Mouse (Mus musculus) liver, embryonic 15.5 days (tissue): ENCODE measurements around the gene Olfr1277. TPM values are rescaled to one million over a fixed set of nuclear protein-coding genes. Genes with fewer than 3 reads are reported as not detected.

Experiments used
- ATAC-seq: fragments of 200-750 bp; cut with Nextera tagmentation; 2 replicates; pipeline ENCODE4 v1.8.0; 2017; ENCODE audit warnings: moderate number of reproducible peaks, mild to moderate bottlenecking, moderate library complexity; ENCODE audit not compliant: insufficient read depth
- H3K27ac ChIP-seq: fragments of 300-500 bp; sonication (generic); replicated peaks from 2 replicates; pipeline ENCODE4 v1.5.1; 2015; ENCODE audit warnings: mild to moderate bottlenecking, inconsistent platforms
- H3K27me3 ChIP-seq: fragments of 300-500 bp; sonication (generic); 2 replicates; pipeline ENCODE4 v1.6.1; 2015; ENCODE audit warnings: mild to moderate bottlenecking, inconsistent platforms
- H3K36me3 ChIP-seq: fragments of 300-500 bp; sonication (generic); replicated peaks from 2 replicates; pipeline ENCODE4 v1.6.1; 2015; ENCODE audit warnings: moderate library complexity, mild to moderate bottlenecking, inconsistent platforms
- H3K4me1 ChIP-seq: fragments of 300-500 bp; sonication (generic); replicated peaks from 2 replicates; pipeline ENCODE4 v1.6.1; 2015; ENCODE audit warnings: inconsistent platforms
- H3K4me2 ChIP-seq: fragments of 300-500 bp; sonication (generic); 2 replicates; pipeline ENCODE4 v1.6.1; 2015; ENCODE audit warnings: moderate library complexity, mild to moderate bottlenecking, inconsistent platforms
- H3K4me3 ChIP-seq: fragments of 300-500 bp; sonication (generic); replicated peaks from 2 replicates; pipeline ENCODE4 v1.5.1; 2015; ENCODE audit warnings: mild to moderate bottlenecking, inconsistent platforms
- H3K9ac ChIP-seq: fragments of 300-500 bp; sonication (generic); 2 replicates; pipeline ENCODE4 v1.6.1; 2015; ENCODE audit warnings: moderate library complexity, mild to moderate bottlenecking, inconsistent platforms
- H3K9me3 ChIP-seq: fragments of 300-500 bp; sonication (generic); replicated peaks from 2 replicates; pipeline ENCODE4 v1.6.1; 2016; ENCODE audit warnings: inconsistent platforms
- WGBS: fragments of 180-500 bp; shearing (Covaris S2); methylation state at CpG from one replicate; pipeline ENCODE4 v1.1.7; 2015; ENCODE audit warnings: mixed read lengths; ENCODE audit not compliant: insufficient replicate concordance; 5-methylcytosine and 5-hydroxymethylcytosine counted together
- polyA plus RNA-seq: library from polyadenylated mRNA; unstranded; fragments of >200 nt; fragmentation: Nextera tagmentation; extraction: Ambion mirVana; gene quantifications from 2 replicates; pipeline ENCODE4 v1.2.1, GENCODE M21; 2015

Olfr1277 gene
- polyA plus RNA-seq = not detected in 2 replicates

DNA sequence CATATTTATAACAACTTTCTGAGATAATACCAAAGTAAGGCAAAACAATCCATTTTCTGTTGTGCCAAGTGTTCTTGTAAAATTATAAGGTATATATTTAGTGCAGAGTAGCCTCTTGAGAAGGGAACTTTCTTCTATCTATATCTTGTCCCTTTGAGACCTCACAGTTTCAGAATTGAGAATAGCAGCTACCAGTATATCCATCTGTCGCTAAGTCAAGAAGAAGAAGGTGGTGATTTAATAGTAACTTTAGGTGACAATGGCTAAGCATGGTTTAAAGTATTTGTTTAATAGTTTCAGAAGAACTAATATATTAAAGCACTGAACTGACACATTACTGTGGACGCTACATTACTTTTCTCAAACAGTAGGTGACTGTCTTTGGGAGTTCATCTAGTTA is at the start of gene Olfr1277:
Gene Olfr1277, minus strand, starts transcription at position 101 of the 400 bp plus-strand sequence.
- H3K9me3 ChIP-seq = no peaks in the 10 kb centered on the region
- 55% methylated on average over 2 of the region's 2 CpGs for WGBS
- H3K27me3 ChIP-seq = no peaks in the 10 kb centered on the region
- H3K4me2 ChIP-seq = no peak within 1 kb of the TSS
- no peak within 1 kb of the TSS for H3K9ac ChIP-seq
- no peak within 1 kb of the TSS for H3K4me3 ChIP-seq
- H3K4me1 ChIP-seq = no peaks in the 10 kb centered on the region
- ATAC-seq = no peak
- H3K27ac ChIP-seq = no peak within 1 kb of the TSS
- H3K36me3 ChIP-seq = no peaks in the 10 kb centered on the region

DNA sequence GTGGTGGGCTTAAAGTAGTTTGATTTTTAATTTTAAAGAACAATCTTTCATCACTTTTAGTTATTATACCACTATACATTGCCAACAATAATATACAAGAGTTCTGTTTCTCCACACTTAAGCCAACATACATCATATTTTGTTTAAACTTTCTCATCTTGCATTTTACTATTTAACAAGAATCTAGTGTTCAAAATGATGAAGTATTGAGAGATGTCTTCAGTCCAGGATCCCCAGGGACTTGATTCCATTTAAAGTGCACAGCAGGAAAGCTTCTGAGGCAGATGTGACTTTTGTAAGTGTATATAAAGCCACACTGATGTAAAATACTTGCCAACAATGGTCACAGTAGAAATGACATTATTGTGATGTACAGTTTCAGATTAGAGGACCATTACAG is 39.8 kb upstream of the Olfr1277 start, which contains the start of gene Olfr1280:
Gene Olfr1280, plus strand, starts transcription at position 301 of the 400 bp plus-strand sequence.
- Histone ChIP-seq H3K4me1 (no peaks in the 10 kb centered on the region), H3K27ac (no peak within 1 kb of the TSS), H3K9ac (no peak within 1 kb of the TSS), H3K27me3 (no peaks in the 10 kb centered on the region), H3K4me2 (no peak within 1 kb of the TSS), H3K4me3 (no peak within 1 kb of the TSS), H3K9me3 (no peaks in the 10 kb centered on the region), H3K36me3 (no peaks in the 10 kb centered on the region)
- ATAC-seq = no peak

DNA sequence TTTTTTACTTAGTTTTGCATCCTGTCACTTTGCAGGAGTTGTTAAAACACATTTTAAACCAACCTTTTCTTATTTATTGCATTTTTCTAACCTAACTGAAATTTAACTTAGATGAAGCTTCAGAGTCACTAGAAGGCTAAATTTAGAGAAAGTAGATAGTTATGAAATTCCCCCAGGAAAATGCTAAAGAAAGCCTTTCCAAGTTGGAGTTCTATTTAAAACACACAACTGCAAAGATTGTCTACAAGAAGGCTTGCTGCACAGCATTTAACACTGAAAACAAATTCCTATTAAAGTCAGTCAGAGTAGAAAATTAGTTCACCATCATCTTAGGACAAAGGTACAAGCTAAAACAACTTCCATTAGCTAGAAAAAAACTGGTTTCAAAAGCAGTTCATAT is 26.5 kb upstream of the Olfr1277 start, which contains the start of gene Olfr1279:
Gene Olfr1279, plus strand, starts transcription at position 262 of the 400 bp plus-strand sequence.
- Histone ChIP-seq H3K4me1 (no peaks in the 10 kb centered on the region), H3K27me3 (no peaks in the 10 kb centered on the region), H3K4me2 (no peak within 1 kb of the TSS), H3K4me3 (no peak within 1 kb of the TSS), H3K9me3 (no peaks in the 10 kb centered on the region), H3K27ac (no peak within 1 kb of the TSS), H3K36me3 (no peaks in the 10 kb centered on the region), H3K9ac (no peak within 1 kb of the TSS)
- ATAC-seq = no peak

DNA sequence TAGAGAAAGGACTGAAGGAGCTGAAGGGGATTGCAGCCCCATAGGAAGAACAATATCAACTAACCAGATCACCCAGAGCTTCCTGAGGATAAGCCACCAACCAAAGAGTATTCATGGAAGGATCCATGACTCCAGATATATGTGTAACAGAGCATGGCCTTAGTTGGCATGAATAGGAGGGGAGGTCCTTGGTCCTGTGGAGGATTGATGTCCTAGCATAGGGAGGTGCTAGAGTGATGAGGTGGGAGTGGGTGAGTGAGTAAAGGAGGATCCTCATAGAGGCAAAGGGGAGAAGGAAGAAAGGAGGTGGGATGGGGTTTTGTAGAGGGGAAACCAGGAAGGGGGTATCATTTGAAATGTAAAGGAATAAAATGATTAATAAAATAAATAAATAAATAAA is 24.6 kb upstream of the Olfr1277 start:
- Histone ChIP-seq H3K4me3 (no peak overlapping the region), H3K4me1 (no peaks in the 10 kb centered on the region), H3K9me3 (no peaks in the 10 kb centered on the region), H3K27ac (no peak overlapping the region), H3K9ac (no peak overlapping the region), H3K27me3 (no peaks in the 10 kb centered on the region), H3K4me2 (no peak overlapping the region), H3K36me3 (no peaks in the 10 kb centered on the region)
- ATAC-seq = no peak

DNA sequence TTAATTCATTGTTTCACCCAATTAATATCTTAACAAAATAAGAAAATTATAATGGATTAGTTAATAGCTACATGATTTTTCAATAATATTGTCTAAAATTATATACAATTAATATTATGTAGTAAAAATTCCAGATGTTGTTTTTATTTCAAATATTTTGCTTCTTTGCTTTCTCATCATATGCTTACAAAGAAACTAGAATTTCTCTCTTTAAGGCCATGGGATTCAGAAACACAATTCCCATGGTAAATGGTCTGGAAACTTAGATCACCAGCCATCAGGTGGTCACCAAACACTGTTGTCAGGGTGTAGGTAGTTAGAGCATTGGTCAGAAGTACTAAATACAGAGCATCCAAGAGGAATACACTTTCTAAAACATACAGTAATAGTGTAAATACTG is 15.9 kb upstream of the Olfr1277 start, which contains the start of gene Olfr1278:
Gene Olfr1278, plus strand, starts transcription at position 301 of the 400 bp plus-strand sequence.
- ATAC-seq = no peak
- H3K4me1 ChIP-seq = no peaks in the 10 kb centered on the region
- no peaks in the 10 kb centered on the region for H3K9me3 ChIP-seq
- no peak within 1 kb of the TSS for H3K27ac ChIP-seq
- H3K36me3 ChIP-seq = no peaks in the 10 kb centered on the region
- H3K4me3 ChIP-seq = no peak within 1 kb of the TSS
- no peaks in the 10 kb centered on the region for H3K27me3 ChIP-seq
- no peak within 1 kb of the TSS for H3K4me2 ChIP-seq
- H3K9ac ChIP-seq = no peak within 1 kb of the TSS

DNA sequence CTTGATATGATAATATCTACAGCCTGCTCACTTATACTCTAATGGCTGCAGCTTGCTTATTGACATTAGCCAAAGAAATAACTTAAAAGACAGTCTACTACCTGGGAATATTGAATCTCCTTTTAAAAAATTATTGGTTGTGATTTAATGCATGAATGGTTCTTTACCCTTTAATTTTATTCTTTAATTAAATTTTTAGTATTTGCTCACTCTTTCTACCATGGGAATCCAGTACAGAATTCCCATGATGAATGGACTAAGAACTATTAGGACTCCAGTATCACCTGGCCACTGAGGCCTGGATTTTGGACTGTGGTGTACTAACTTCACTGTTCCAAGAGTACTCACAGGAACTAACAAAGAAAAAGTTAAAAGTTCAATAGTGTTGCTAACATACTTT is 19.7 kb downstream of the Olfr1277 start, which contains the start of gene Olfr1276:
Gene Olfr1276, plus strand, starts transcription at position 301 of the 400 bp plus-strand sequence.
- H3K27ac ChIP-seq = no peak within 1 kb of the TSS
- no peak within 1 kb of the TSS for H3K9ac ChIP-seq
- no peaks in the 10 kb centered on the region for H3K27me3 ChIP-seq
- no peaks in the 10 kb centered on the region for H3K4me1 ChIP-seq
- H3K4me3 ChIP-seq = no peak within 1 kb of the TSS
- no peak within 1 kb of the TSS for H3K4me2 ChIP-seq
- no peak for ATAC-seq
- H3K9me3 ChIP-seq = no peaks in the 10 kb centered on the region
- no peaks in the 10 kb centered on the region for H3K36me3 ChIP-seq

DNA sequence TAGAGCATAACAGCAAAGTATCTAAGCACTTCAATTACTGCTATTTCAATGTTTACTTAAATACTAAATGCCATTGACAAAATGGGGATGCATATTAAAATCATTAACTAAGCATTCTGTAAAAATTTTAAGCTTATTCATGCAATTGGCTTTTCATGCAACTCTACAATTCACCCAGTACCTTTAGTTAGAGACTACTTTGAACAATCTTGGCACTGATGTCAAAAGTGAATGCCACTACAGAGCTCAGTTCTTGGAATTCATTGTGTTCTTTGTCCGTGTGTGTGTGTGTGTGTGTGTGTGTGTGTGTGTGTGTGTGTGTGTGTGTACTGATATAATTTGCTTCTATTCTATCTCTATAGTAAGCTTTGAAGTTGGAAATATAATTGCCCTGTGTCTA is 38.7 kb downstream of the Olfr1277 start, which contains the start of gene Olfr1275:
Gene Olfr1275, minus strand, starts transcription at position 101 of the 400 bp plus-strand sequence.
- Histone ChIP-seq H3K27me3 (no peaks in the 10 kb centered on the region), H3K9ac (no peak within 1 kb of the TSS), H3K4me3 (no peak within 1 kb of the TSS), H3K36me3 (no peaks in the 10 kb centered on the region), H3K27ac (no peak within 1 kb of the TSS), H3K9me3 (no peaks in the 10 kb centered on the region), H3K4me1 (no peaks in the 10 kb centered on the region), H3K4me2 (no peak within 1 kb of the TSS)
- 69% methylated on average over 1 of the region's 1 CpGs for WGBS
- ATAC-seq = no peak

DNA sequence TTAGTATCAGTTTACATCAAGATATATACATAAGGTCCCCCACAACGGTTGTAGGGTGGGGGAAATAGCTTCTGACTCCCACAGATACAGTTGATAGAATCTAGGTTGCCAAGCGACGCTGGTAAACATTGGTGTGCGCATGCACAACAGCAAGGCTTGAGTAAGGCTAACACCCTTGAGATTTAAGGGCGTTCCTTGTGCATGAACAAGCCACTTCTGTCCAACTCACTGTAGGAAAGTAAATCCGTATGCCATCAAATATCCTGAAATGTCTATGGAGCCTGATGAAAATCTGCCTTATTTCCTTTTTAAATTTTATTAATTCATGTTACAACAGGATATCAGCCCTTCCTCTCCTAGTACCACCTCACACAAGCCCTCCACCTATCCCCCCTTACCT is 44.4 kb downstream of the Olfr1277 start, which contains the start of gene 4930430A15Rik:
Gene 4930430A15Rik, minus strand, starts transcription at position 101 of the 400 bp plus-strand sequence.
- Histone ChIP-seq H3K27ac (no peak within 1 kb of the TSS), H3K4me1 (no peaks in the 10 kb centered on the region), H3K9ac (no peak within 1 kb of the TSS), H3K4me2 (no peak within 1 kb of the TSS), H3K4me3 (no peak within 1 kb of the TSS), H3K27me3 (no peaks in the 10 kb centered on the region), H3K36me3 (no peaks in the 10 kb centered on the region), H3K9me3 (no peaks in the 10 kb centered on the region)
- 62% methylated on average over 6 of the region's 6 CpGs for WGBS
- ATAC-seq = no peak

Other genes with a start within 250 kb of the Olfr1277 start
- gene Gm13941, start 168.1 kb downstream of the Olfr1277 start, polyA plus RNA-seq = not detected in 2 replicates
- not detected in 2 replicates for gene Gm15130, start 121.2 kb downstream of the Olfr1277 start, polyA plus RNA-seq
- gene 4930430A15Rik, start 44.5 kb downstream of the Olfr1277 start, polyA plus RNA-seq = not detected in 2 replicates
- gene Olfr1275, start 38.8 kb downstream of the Olfr1277 start, polyA plus RNA-seq = not detected in 2 replicates
- not detected in 2 replicates for gene Olfr1276, start 19.6 kb downstream of the Olfr1277 start, polyA plus RNA-seq
- gene Olfr1278, start 16.0 kb upstream of the Olfr1277 start, polyA plus RNA-seq = not detected in 2 replicates
- not detected in 2 replicates for gene Olfr1279, start 26.5 kb upstream of the Olfr1277 start, polyA plus RNA-seq
- gene Olfr1280, start 39.9 kb upstream of the Olfr1277 start, polyA plus RNA-seq = not detected in 2 replicates
- not detected in 2 replicates for gene Olfr1281, start 52.4 kb upstream of the Olfr1277 start, polyA plus RNA-seq
- not detected in 2 replicates for gene Olfr1282, start 62.0 kb upstream of the Olfr1277 start, polyA plus RNA-seq
- not detected in 2 replicates for gene Olfr1283, start 92.7 kb upstream of the Olfr1277 start, polyA plus RNA-seq
- not detected in 2 replicates for gene Olfr1284, start 101.4 kb upstream of the Olfr1277 start, polyA plus RNA-seq
- not detected in 2 replicates for gene Olfr1286, start 149.0 kb upstream of the Olfr1277 start, polyA plus RNA-seq
- gene Olfr1287, start 175.0 kb upstream of the Olfr1277 start, polyA plus RNA-seq = not detected in 2 replicates
- gene Olfr1288, start 200.0 kb upstream of the Olfr1277 start, polyA plus RNA-seq = not detected in 2 replicates
- not detected in 2 replicates for gene Olfr1289, start 206.7 kb upstream of the Olfr1277 start, polyA plus RNA-seq
- gene Olfr1290, start 219.7 kb upstream of the Olfr1277 start, polyA plus RNA-seq = not detected in 2 replicates
- not detected in 2 replicates for gene Olfr1291-ps1, start 223.1 kb upstream of the Olfr1277 start, polyA plus RNA-seq